Mouse (Mus musculus): ENCODE data around the gene Spock1. TPM values are rescaled to one million over a fixed set of nuclear protein-coding genes. Genes with fewer than 3 reads are reported as not detected.

The Spock1 gene
- total RNA-seq, 2 experiments from 2014 or later, result 0.43 to 0.67 TPM

DNA sequence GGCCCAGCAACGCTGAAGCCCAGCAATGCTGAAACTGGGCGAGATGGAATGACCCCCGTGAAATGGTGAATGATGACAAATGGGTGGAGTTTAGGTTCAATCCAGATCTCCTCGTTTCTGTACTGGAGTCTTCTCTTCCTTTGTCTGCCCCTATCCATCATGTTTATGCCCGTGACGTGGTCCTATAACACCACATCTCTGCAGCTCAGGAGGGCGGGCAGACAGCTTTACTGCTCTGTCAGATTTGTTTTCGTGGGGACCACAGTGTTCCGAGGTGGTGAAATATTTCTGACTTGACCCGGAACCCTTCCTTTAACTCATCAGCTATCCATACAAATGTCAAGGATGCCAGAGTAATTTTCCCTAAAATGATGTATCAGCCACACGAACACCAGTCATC lies 98.5 kb downstream of the Spock1 start:
- no peak for DNase-seq
- intact Hi-C loops (cut with DNase I), result no loop called here

DNA sequence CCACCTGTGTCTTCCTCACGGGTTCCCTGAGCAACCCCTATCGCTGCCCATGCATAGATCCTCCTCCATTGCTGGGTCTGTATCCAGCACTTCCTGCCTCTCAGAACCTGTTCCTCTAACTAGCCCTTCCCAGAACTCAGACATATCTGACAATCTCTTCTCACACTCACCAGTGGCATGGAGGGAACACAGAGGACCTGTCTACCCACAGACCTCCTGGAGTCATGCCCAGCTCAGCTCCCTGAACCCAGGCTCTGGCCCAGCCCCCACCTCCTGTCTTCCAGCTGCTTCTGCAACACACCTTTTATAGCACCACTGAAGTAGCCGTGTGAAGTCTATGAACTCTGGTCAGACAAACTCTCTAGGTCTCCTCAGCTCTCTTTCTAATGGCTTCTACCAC lies 101.3 kb downstream of the Spock1 start:
- DNase-seq, result no peak
- intact Hi-C loops (cut with DNase I), result no loop called here

DNA sequence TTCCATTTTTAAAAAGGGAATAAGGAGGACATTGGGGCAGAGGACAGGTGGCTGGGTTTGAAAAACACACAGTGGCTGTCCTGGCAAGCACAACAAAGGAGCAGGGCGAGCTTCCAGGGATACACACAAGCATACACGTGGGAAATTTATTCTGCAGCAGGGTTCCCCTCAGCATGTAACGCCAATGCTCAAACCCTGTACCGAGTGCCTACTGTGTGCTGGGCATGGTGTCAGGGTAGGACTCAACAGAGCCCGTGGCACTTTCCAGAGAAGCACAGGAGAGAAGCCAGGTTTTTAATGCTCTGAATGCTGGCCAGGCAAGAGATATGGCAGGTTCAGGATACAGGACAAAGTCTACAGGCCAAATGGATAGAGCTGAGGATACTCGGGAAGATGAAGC lies 101.8 kb downstream of the Spock1 start:
- DNase-seq, result no peak
- intact Hi-C loops (cut with DNase I), result no loop called here

DNA sequence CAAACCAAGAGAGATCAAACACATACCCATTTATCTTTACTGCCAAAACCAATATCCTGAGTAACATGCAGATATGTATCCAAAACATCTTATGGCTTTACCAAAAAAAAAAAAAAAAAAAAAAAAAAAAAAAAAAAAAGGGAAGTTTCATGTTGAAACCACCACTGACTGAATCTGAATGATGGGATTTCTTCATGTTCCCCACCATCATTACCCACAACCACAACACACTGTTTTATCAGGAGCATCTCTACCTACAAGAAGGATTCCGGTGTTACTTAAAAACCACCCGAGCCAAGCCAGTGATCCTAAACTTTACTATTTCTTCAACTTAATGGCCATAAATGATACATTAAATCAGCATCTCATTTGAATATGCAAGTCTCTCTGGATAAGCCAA lies 109.5 kb downstream of the Spock1 start:
- DNase-seq, result no peak

DNA sequence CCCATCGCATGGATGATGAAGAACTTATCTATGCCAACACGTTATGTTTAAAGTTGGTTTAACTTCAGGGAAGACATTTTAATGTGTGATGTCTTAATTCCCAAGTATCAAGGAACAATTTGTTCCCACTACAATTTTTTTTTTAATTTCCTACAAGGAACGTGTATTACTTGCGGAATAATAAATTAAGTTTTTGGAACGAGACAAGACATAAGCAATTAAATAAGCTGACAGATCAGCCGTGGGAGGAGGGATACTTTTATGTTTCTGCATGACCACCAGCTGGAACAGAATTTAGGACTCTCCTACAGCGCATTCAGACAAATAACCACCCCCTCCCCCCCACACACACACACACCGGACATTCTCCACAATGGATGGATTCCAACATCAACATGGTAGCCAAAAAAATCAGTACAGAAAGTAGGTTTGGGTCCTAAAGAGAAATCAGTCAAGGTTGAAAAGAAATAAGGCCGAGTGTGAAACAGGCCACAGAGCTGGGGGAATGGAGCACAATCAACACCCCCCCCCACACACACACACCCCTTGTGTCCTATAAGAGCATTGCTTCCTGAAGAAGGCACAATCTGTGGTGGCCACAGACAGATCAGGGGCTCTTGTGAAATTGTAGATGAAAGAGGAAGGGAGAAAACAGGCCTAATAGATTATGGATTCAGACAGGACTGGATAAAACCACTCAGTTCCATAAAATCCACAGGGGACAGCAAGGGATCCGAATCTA lies 111.0 kb downstream of the Spock1 start:
- intact Hi-C loops (cut with DNase I), result no loop called here
- no peak for DNase-seq

More for the DNA sequence above, 109.5 kb downstream of the Spock1 start:
- intact Hi-C loops (cut with DNase I), result no loop called here

DNA sequence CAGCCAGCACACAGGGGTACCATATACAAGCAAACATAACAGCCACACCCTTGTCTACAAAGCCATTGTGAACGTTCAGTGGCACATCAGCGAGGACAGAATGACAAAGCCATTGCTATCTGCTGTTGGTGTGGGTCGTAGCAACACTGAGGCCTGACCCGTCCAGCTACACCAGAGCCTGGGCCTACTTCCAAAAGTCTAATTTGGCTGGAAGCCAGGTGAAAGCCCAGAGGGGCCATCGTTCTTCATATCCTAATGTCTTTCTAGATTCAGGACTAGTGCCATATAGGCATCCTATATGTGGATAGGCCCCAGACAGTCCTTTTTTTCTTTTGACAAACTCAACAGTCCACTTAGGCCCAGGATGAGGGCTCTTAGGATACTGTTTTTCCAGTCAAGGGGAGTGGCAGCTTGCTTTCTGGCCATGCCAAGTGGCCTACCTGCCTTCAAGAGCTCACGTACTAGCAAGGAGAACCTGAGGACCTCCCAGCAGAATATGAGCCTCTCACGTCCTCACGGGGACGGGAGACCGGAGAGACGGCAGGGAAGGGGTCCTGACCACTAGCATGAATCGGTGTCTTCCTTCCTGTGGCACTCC lies 114.4 kb downstream of the Spock1 start:
- intact Hi-C loops (cut with DNase I), result no loop called here
- DNase-seq, result peak; percentile 30 to 37

DNA sequence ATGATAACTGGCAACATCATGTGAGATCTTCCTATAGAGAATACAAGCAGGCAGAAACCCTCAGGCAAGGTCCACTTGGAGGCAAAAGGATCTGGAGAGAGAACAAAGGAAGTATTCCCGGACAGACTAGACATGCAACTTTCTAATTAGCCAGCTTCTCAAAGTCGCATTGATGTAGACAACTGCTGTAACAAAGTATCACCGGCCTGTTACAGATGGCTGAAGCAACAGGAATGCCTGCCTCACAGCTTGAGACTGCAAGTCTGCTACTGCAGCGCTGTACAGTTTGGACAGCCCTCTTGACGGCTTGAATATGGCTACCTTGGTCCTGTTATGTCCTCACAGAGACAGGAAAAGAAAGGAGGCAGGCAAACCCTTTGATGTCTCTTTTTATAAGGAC lies 118.3 kb downstream of the Spock1 start:
- intact Hi-C loops (cut with DNase I), result no loop called here
- no peak for DNase-seq

DNA sequence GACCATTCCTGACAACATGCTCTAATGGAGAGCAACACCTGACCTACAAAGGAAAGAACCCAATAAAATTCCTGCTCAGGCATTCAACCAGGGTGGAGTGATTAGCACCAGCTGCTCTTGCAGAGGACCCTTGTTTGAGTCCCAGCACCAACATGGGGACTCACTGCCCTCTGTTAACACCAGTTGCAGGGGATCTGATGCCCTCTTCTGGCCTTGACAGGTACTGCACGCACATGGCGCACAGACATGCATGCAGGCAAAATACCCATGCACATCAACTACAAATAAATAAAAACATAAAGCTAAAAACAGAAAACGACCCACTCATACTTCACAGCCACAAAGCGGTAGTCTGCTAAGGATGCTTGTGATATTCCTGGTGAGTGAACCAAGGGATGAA lies 119.8 kb downstream of the Spock1 start:
- intact Hi-C loops (cut with DNase I), result no loop called here
- no peak for DNase-seq

DNA sequence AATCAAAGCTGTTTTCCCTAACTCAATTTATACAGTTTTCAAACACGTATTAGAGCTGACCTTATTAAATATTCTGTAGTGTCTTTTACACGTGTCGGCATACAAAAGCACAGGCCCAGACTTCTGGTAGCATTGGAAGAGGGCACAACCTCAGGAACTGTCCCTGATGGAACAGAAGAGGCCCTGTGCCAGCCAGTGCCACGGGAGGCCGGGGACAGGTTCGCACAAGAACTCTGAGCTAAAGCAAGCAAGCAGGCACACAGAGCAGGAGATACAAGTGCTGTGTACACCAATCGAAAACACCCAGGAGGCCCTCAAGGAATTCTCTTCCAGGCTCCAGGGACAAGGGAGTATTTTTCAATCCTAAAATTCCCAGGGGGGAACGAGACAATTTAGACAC lies 121.9 kb downstream of the Spock1 start:
- no peak for DNase-seq
- intact Hi-C loops (cut with DNase I), result no loop called here

DNA sequence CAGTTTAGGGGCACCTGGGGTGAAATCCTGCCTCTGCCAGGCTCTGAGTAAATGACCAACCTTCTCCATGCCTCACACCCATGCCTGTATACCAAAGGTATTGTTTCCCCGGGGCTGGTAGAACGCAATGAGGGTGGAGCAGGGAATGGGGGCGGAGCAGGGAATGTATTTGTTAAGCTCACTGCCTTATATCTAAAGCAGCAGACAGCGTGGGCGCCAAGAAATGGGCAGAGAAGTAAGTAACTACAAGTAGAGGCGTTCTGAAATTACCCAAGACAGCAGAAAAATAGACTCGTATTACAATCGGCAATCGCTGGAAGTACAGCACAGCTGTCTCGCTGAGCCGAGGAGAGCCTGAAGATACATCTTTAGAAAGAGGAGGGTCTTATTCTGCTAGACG lies 125.2 kb downstream of the Spock1 start:
- intact Hi-C loops (cut with DNase I), result no loop called here
- no peak for DNase-seq

DNA sequence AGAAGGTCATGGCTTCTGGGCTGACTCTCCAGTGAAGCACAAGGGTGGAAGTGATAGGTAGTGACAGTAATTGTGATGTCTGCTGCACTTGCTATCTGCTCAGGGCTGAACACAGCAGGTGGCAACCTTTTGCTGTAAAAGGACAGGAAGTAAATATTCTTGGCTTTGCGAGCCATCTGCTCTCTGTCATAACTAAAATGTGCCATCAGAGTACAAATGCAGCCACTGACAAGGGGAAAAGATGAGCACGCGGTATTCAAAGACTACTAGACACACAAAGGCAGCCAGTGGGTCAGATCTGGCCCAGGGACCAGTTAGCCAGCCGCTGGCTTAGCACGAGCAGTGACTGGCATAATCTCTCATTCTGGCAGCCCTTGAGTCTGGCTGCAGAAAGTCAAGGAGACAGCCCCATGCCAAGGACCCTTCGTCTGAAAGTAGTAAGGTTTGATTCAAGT lies 126.0 kb downstream of the Spock1 start:
- no peak for DNase-seq
- intact Hi-C loops (cut with DNase I), result no loop called here

DNA sequence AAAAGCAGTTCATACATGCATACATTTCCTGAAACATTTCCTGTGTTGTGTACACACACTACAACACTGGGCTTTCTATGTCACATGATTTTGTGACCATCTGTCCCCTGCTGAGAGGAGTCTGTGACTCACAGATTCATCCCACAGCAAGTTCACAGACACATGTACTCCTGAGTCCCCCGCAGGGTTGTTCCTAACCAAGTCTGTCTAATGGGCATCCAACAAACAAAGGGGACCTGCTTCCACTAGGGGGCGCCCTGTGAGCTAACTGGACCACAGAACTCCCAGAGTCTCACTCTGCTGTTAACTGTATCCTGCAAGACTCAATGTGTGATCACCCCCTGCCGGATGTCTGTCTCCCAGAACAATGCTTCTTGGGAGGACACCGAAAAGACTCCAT lies 129.0 kb downstream of the Spock1 start:
- DNase-seq, result peak in 1 of 2 experiments; percentile 3
- intact Hi-C loops (cut with DNase I), result no loop called here

DNA sequence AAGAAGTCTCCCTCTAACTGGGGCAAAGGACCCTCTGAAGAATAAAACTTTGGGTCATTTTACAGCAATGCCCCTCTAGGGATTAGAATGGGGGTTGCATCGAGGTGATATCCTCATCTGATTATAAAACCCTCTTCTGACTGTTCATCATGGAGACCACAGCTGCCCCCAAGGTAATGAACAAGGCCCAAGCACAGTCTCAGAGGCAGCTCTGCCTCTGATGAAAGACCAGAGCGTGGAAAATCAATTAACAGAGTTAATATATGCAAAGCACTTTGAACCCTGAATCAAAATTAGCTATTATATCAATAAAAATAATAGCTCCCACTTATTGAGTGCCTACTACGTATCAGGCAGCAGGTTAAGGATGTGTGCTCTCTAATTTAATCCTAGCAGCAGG lies 129.6 kb downstream of the Spock1 start:
- intact Hi-C loops (cut with DNase I), result no loop called here
- no peak for DNase-seq

DNA sequence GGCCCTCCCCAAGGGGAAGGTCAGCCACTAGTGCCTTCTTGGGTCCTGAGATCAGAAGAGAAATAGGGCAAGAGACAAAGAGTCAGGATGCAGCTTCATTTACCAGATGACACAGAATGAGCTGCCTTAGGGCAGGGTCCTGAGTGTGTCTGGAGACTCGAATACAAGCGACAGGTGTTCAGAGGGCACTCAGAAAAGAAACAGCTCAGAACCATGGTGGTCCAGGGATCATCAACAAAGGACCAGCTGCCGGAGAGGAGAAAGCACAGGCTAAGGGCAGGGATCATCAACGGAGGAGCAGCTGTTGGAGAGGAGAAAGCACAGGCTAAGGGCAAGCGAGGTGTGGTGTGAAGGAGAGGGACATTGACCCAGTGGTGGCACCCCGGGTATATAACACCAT lies 136.1 kb downstream of the Spock1 start:
- no peak for DNase-seq
- intact Hi-C loops (cut with DNase I), result no loop called here

DNA sequence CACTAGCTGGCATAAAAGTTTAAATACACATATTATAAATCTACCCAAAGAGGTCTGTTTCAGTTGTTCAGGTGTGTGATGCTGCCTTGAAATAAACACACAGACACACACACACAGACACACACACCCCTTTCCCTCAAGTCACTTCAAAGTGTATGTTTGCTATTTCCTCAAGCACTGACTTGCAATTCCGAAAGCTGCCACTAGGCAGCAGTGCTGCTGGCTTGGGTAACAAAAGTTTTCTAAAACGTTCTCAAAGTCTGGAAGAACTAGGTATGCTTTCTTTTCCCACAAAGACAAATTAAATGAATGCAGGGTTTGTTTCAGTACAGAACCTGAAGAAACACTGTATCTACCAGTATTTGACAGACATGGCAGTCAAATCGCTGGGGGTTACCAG lies 141.4 kb downstream of the Spock1 start:
- peak in 1 of 2 experiments; percentile 22 for DNase-seq
- intact Hi-C loops (cut with DNase I), result loop anchor here (1.0 to 10.0 kb wide), 2 partner anchors 142 to 242 kb away; partner anchors contain the start of gene Spock1

DNA sequence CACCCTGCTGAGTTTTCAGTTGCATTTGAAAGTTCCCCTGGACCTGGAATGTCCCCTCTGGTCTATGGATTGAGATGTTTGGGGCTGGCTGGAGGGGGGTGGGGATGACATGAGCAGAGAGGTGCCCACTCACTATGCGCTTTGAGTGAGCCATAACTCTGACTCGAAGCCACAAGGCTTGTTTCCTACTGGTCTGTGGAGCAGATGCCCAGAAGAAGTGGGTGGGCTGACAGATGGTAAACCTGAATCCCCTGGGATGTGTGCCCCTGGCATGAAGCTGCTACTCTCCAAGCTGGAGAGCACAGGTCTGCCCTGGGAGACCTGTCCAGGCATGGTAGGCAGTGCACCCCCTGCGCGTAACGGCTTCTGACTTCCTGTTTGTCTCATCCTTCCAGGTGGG lies 147.0 kb downstream of the Spock1 start:
- DNase-seq, result no peak
- intact Hi-C loops (cut with DNase I), result loop anchor here (10.0 kb wide), 1 partner anchor 236 kb away; no protein-coding TSS in a partner anchor

DNA sequence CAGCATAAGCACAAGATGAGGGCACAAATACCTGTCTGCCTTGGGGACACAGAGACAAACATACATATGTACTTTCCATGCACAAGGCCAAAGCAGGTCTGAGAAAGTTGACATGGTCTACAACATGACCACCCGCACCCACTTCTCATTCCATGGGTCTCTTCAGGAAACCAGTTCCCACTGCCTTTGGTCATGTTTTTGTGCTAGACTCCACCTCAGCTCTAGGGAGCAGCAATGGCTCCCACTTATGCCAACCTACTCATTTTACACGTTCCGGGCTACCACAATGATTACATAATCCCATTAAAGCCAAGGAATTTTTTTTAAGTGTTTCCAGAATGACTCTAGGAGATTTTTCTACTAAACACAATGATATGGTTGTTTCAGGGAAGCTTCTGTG lies 147.5 kb downstream of the Spock1 start:
- DNase-seq, result no peak
- intact Hi-C loops (cut with DNase I), result loop anchor here (10.0 kb wide), 1 partner anchor 236 kb away; no protein-coding TSS in a partner anchor

DNA sequence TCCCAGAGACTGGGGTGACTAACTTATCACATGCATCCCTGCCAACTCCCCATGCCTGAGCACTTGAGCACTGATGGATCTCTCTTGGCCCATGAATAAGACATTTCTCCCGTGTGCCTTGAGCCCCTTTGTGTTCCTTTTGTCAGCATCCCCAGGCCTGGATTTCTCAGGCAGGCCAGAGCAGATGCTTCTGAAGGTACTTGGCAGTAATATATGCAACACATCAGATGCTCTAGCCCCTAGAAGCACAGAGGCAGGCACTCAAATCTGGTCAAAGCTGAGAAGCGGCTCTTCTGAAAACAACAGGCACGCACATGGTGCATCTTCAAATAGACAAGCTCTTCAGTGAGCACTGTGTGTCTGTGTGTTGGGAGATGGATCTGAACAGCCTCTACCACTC lies 151.8 kb downstream of the Spock1 start:
- DNase-seq, result no peak
- intact Hi-C loops (cut with DNase I), result no loop called here

DNA sequence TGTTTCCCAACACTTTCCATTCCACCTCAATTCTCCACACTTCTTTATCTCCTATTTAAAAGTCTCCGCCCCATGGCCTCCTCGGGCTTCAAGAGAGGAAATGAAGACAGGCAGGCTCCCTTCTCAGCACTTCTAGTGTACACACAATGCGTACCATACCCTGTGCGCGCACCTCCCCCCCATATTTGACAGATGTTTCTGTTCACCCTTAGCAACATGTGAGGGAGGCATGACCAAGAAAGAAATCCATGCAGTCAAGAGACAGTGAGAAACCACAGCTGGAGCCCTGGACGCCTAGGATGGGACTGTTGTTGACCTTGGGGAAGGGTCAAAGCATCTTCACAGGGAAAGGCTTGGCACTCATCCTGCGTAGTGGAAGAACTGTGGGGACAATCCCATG lies 157.3 kb downstream of the Spock1 start:
- DNase-seq, result no peak
- intact Hi-C loops (cut with DNase I), result loop anchor here (5.0 kb wide), 1 partner anchor 299 kb away; no protein-coding TSS in a partner anchor

DNA sequence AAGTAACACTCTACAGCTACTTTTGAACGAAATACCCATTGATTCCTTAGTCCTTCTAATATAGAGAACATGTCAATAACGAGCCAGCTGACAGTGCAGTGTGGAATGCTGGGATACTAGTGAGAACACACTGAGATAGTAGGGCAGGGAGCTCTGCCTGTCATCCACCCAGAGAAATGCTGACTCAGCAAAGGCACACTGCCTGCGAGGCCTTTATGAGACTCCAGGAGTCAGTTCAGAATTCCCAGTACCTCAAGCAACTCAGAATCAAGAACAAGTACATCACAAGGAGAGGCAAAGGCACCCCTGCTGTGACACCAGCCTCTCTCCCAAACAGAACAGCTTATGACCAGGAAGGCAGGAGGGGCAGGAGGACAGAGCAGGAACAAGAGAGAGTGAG lies 163.5 kb downstream of the Spock1 start:
- intact Hi-C loops (cut with DNase I), result no loop called here

DNA sequence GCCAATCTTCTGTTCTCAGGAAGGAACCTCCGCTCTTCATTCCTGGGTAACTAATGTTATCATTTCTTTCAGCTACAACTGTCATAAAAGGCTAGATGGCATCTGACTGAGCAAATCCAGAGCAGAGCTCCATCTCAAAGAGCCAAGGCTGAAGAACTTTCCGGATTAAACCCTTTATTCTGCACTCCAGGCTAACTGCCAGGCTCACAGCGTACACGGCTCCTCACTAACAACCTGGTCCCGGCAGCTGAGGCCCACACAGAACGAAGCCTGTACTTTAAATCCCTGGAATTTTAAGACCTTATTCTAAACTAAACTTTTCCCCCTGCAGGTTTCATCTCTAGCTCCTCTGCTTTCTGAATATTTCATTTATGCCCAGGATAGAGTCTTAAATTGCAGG lies 166.9 kb downstream of the Spock1 start:
- DNase-seq, result no peak
- intact Hi-C loops (cut with DNase I), result no loop called here

More for the DNA sequence above, 163.5 kb downstream of the Spock1 start:
- DNase-seq, result no peak

DNA sequence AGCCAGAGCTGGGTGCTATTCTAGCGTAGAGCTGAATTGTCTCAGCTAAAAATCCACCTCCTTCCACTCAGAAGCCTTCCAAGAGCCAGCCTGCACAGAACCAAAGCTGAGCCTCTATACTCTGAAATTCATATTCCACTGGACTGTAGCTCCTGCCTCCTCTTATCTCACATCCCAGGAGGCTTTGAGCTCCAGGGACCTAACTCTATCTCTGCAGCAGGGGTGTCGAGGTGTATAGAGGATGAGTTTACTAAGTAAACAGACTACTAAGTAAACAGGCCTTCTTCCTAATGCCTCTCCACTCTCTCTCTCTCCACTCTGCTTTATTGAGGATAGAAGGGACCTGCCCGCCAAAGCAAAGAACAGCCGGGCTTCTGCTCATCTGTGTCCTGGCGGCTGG lies 167.7 kb downstream of the Spock1 start:
- no peak for DNase-seq
- intact Hi-C loops (cut with DNase I), result no loop called here
